Mouse (Mus musculus) retina, postnatal 7 days (tissue): ENCODE results near the gene Tmem171.

Experiments
- DNase-seq: peaks from one replicate; pipeline ENCODE4 v3.0.0-alpha.2; 2012; ENCODE audit warnings: low read depth, low spot score

Gene Tmem171

DNA sequence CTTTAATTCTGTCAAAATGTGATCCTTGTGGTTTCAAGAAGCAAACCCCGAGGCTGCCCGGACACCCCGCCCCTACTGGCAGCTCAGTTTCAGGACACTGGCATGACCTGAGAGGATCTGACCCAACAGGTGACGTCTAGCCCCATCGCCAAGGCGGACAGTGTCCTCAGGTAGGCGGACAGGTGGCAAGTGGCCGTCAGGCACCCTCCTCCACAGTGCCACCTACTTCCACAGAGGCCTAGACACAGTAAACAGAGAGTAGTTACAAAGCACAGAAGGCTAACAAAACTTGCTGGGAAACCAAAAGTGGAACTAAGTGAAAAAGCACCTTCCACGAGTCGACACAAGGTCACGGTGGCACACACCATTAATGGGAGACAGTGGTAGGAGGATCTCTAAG, 1.3 kb downstream of the Tmem171 start:
- no peak for DNase-seq

DNA sequence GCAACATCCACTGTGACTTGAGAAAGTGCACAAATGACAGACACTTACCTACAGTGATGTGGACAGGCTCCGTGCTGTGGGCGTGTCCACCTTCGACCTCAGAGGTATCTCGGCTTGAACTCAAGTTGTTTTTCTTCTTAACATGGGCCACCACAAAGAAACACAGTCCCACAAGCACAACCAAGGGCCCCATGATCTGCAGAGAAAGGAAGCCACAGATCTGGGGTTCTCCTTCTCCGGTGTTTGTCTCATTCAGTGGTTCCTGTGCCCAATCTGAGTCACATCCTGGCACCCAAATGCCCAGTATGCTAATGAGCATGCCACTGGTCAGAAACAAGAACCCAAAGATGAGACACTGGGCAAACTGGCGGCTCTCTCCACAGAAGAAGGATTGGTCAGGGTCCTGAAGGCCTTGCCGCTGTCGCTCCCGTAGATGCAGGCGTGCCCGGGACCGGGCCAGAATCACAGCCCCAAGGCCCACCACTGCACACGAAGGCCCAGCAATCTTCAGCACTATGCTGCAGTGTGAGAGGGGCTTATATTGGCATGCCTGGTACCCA, 2.6 kb downstream of the Tmem171 start:
- no peak for DNase-seq

DNA sequence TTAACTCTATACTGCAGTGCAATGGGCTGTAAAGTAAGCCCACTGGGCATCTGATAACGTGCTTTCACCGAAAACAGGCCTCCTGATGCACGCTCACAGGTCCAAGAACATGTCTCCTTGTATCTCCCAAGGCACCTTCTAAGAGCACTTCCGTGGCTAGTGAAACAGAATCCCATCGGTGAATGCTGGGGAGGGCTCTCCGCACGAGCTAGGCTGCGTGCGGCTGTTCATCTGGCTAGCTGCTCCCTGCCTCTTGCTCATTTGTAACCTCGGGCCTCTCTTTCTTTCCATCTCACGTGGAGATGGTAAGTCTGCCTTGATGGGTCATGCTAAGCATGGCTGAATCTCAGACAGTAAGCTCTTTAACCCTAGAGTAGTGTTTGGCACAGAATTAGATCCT, 3.7 kb downstream of the Tmem171 start:
- no peak for DNase-seq

DNA sequence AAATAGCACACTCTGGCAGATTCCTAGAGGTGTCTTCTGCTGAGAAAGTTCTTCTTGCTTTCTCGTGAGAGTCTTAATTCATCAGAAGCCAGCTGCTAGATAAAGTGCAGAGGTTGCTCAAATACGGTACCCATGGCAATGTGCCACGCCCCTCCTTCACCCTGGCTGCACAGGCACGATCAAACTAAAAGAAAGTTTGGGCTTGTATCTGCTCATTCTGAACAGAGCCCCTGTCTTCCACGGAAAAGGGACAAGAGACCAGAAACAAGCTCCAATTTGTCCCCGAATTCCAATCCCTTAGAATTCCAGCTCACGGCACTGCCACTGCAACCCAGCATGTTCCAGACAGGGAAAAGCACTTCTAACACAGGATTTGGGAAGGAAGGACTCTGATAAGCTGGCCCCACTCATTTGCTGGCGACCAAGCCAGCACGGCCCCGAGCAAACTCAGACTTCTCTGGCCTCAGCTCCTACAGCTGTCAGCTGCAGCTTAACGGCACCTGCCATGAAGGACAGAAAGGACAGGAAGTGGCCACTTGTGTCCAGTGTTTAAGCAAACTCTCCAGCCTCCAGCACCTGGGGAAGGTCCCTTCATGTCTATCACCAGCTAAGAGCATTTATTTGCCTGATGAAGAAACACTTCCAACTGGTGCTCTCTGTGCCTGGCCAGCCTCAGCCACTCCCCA, 4.9 kb downstream of the Tmem171 start:
- DNase-seq = no peak

DNA sequence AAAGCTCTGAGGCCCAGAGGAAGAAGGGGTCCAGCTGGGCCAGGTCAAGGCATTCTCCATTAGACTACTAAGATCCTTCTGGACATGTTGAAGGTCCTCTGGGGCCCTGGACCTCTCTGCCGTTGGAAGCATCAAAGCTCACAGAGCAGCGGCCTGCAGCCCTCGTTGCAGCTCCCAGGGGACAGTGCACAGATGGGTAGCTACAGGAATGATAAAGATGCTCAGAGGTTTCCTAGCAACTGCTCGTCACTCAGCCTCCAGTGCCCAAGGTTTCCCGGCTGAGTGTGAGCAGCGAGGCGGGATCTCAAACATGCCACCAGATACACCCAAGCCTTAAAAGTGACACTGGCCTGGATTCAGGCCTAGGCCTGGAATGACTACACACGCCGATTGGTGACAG, 6.7 kb downstream of the Tmem171 start:
- DNase-seq = no peak

DNA sequence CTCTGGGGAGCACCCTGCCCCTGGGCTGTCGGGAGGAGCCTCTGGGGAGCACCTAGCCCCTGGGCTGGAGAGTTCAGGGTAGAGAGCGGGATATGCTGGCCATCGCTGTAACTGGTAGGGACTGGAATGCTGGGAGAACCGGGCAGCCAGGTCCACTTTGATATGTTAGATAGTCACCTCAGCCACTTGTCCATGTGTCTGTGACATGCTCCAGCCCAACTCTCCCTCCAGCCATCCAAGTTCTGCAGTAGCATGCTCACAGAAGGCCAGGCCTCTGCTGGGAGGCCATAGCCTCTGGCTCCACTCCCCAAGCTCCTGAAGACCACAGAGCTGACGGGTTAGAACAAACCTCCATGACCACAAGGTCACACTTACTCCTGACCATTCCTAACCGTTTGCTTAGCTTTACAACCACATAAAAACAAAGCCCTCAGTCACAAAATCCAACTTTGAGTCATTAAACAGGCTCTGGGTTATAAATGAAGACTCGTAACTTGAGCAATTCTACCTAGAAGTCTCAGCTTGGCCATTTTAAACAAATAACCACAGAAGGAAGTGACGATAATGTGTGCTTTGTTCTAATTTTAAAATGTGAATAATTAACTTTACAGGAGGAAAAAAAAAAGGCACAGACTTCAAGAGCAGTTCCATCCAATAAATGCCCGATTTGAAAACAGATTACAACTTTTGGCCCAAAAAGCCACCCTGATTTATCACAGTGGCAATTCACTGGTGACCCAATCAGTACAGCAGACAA, 10.3 kb downstream of the Tmem171 start:
- no peak for DNase-seq

DNA sequence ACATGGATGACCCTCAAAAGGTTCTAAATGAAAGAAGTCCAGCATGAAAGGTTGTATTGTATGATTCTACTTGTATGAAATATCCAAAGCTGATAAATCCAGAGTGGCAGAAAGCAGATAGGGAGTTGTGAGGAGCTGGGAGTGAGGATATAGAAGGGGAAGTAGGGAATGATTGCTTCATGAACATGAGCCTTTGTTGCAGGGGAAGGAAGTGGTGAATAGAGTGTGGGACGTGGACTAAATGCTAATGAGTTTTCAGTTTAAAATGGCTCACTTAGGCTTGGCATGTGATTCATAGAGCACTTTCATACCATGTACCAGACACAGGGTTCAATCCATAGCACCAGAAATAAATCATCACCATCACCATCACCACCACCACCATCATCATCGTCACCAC, 11.2 kb downstream of the Tmem171 start:
- DNase-seq = no peak

DNA sequence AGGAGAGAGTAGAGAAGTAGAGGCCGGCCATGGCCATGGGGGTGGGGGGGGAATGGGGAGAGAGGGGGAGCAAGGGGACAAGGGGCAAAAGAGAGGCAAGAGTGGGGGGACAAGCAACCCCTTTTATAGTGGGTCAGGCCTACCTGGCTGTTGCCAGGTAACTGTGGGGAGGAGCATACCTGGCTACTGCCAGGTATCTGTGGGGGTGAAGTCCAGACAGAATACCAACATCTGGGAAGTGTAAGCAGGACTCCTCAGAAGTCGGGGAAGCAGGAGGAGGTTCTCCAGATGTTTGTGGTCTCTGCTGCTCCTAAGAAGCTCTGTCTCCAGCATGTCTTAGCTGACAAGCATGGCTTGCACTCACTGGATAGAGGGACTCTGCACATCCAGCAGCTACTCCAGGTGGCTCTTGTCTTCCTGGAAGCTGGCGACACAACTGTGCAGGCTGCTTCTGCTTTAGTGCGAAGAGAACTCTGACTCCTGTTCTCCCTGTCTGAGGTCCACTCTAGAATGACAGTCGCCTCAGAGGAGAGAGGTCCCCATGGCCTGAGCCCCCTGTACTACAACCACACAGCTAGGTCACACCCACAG, 14.1 kb downstream of the Tmem171 start:
- no peak for DNase-seq

DNA sequence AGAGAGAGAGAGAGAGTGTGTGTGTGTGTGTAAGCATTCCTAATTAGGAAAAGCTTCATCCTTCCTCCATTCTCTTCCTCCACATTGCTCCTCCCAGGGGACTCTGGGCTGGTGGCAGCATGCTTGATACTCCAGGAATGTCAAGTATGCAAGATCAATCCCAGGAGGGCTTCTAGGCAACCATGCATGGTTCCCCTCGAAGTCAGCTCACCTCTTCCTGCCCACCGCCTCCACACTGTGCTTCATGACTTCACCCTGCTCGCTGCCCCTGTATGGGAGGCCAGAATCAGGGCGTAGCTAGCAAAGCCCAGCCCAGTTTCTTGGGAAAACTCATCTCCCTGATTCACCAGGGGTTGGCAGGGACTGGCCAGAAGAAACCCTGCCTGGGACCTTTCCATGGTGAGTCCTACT, 15.0 kb downstream of the Tmem171 start:
- no peak for DNase-seq

DNA sequence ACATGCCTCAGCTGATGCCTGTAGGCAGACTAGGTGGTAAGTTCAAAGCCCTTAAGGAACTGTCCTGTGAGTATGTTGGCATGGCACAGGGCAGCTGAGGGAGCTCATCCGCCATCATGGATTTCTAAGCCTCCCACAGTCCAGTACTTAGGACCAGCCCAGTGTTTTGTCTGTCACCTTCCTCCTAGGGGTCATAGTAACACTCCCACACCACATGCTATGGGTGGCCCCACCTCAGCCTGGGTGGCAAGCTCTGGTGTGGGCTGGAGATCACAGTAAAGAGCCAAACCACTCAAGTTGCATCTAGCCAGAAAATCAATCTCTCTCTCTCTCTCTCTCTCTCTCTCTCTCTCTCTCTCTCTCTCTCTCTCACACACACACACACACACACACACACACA, 15.4 kb downstream of the Tmem171 start:
- DNase-seq = no peak

DNA sequence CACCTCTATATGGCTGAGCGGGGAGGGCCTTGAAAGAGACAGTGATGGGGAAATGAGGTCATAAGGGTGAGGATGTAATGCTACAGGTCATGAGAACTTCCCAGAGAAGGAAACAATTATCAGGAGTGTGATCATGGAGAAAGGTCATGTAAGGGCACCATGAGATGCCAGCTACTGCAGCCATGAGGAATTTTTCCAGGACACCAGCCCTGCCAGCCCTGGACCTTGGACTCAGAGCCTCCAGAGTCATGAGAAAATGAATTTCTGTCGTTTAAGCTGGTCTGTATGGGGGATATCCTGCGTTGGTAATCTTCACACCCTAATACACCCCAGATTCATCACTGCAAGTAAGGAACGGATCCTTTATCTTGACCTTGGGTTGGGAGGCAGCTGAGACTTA, 20.7 kb downstream of the Tmem171 start:
- DNase-seq = no peak

DNA sequence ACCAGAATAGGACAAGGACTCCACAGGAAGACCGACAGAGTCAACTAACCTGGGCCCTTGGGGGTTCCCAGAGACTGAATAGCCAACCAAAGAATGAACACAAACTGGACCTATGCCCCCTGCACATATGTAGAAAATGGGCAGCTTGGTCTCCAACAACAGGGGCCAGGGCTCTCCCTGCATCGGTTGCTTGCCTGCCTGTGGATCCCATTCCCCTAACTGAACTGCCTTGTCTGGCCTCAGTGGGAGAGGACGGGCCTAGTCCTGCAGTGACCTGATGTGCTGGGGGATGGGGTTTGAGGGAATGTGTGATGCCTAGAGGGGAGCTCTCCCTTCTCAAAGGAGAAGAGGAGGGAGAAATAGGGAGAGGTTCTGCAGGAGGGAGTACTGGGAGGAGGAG, 25.3 kb downstream of the Tmem171 start:
- no peak for DNase-seq

DNA sequence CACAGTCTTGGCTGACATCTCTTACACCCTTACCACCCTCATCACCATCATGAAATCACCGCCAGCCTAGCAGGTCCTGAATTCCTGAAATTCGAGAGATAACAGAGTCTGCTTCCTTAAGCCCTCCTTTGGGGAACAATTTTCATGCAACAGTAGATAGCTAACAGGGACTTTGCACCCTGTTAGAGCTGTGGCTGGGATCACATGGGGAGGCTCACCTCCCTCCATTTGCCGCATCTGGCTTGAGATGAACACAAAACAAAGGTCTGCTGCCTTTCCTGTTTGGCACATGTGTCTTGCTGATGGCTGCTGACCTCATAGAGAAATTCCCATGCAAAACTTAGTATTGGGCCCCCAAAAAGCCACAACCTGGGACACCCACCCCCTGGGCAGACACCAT, 27.3 kb downstream of the Tmem171 start:
- no peak for DNase-seq

DNA sequence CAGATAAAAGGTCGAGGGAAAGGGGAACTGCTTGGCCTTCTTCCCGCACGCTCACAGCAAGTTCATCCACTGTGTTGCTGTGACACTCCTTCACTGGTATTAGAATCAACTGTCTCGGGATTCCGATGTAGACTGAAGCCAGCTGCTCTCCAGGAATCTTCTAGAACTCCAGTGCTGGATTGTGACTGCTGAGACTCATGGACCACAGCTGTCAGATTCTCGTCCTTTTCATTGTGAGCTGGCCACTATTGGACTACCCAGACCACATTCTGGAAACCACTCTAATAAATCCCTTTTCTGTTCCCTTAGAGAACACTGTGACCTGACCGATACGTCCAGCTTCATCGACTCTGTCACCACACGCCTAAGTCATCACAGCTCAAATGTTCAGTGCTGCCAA, 29.4 kb downstream of the Tmem171 start:
- DNase-seq = no peak

DNA sequence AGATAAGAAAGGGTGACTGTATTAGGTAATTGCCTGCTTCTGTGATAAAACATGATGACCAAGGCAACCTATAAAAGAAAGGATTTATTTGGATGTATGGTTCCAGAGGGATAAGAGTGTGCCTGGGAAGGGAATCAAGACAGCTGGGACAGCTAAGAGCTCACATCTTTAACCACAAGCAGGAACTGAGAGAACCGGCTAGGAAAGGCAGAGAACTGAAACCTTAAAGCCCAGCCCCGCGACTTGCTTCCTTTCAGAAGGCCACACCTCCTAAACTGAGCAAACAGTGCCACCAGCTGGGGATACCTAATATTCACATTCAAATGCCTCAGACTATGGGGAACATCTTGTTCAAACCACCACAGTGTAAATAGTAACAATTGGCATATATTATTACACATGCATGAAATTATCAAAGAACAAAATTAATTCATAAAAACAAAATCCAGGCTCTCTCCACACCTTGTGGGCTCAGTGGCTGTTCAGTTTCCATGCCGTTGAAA, 32.4 kb downstream of the Tmem171 start:
- DNase-seq = no peak

DNA sequence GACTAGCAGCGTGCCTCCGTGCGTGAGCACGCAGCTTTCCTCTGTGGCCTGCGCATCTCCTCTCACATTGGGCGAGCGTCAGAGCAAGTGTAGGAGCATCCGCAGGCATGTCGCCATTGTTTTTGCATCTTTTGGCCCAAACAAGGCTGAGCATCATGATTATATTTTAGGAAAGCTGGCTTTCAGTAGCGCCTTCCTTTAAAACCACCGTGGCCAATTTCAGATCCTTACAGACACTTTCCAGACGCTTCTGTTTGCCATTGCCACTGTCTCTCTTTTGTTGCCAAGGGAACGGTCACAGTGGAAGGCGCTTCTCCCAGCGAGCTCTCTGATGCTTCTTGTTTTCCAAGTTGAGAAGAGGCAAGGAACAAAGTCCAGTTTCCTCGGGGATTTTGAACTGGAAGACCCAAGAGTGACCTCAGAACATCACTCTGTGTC, 38.6 kb downstream of the Tmem171 start:
- no peak for DNase-seq

DNA sequence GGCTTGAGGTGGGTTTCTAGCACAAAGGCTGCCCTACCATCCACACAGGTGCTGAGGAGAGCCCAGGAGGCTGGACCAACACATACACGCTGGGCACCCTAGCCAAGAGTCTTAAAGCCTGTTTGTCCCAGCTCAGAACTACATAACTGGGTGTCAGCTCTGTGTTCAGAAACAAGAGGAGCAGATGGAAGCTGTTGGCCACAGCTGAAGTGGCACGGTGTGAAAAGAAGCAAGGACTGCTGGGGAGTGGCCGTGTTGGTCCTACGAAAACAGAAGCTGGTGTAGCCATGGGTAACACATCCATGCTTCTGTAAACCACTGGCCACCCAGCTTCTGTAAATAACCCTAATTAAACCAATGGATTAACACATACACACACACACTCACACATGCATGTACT, 39.3 kb downstream of the Tmem171 start:
- no peak for DNase-seq

DNA sequence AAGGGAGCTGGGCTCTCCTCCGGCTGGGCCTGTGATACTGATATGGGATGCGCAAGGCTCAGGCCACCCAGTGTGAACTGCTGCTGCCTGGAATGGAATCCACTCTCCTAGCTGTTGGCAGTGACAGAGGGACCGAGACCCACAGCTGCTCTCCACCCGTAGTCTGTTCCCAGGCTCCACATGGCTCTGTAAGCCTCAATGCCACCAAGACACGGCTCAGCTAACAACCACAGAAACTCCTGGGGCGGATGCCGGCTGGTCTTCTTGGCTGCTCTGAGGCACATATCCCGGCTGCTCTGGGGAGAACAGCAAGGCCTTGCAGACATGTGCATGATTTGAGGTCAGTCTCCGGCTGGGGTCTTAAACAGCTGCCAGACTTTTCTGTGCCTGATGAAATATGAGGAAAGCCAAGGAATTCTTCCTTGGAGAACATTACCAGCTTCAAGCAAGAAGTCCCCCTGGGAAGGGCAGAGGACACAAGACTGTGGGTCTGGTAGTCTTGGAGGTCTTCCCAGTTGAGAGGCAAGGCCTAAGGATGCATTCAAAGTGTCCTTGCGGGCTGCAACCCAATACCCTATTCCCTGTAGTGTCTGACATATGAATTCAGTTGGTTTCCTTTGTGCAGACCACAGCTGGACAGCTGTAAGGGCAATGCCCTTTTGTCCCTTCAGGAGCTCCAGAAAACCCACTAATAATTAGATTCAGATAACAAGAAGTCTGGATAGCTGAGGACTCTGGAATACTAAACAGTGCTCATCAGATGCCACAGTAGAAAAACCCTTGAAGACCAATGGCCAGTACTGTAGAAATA, 40.3 kb downstream of the Tmem171 start:
- DNase-seq = no peak

DNA sequence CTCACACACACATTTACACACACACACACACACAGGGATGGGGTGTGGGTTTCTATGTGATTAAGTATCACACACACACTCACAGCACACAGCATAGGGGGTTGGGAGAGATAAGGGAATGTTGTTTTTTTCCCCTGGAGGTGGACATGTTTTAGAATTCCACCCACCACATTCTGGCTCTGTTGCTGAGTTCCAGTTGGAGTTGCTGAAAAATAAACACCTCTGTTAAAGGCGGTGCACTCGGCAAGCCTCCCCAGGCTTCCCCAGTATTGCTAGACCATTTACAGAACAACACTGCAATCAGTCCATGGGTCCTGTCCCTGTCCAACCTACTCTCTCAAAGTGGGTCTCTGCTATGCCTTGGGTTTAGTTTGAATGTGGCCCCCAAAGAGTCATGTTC, 42.4 kb downstream of the Tmem171 start:
- no peak for DNase-seq

DNA sequence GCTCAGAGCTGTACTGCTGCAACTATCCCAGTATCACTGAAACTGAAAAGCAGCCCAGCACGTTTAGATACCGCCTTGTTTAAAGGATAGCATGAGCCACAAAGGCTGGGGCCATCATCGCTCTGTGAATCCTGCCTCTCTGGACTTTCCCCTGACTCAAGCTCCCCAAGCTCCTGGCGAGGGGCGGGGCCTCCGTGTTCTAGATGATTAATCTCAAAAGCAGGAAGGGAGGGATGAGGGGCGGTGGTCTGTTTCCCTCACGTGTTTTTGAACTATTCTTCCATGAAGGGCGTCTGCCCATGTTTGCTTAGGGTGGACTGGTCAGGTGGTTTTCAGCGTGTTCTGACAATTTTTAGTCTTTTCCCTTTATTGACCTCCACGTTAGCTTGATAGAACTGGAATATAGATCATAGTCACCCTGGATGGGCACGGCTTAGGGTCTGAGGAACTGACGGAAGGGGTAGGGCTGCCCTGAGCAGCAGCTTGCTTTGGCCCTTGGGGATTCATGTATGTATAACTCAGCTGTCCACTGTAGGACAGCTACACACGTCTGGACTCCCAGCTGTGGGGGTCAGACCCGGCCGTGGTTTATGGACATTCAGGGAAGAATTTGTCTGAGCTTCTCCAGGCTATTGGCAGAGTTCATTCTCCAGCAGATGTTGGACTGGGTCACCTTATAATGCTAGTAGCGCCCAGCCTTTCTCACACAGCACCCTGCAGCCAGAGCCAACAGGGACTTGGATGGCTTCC, 43.2 kb downstream of the Tmem171 start:
- no peak for DNase-seq
